Mouse (Mus musculus) ES-E14 (cell line): ENCODE results near the gene Tfrc.

ENCODE experiments used
- HCFC1 ChIP-seq: IDR thresholded peaks from 2 replicates; pipeline ENCODE4 v1.6.1; 2012; ENCODE audit warnings: low read length, inconsistent platforms, borderline replicate concordance; ENCODE audit not compliant: insufficient read depth
- MAFK ChIP-seq: IDR thresholded peaks from 2 replicates; pipeline ENCODE4 v1.6.1; 2014; ENCODE audit warnings: mild to moderate bottlenecking, low read depth, low read length, inconsistent platforms; ENCODE audit not compliant: insufficient read depth
- ZC3H11A ChIP-seq: IDR thresholded peaks from 2 replicates; pipeline ENCODE4 v1.6.1; 2012; ENCODE audit warnings: low read depth, mild to moderate bottlenecking, inconsistent platforms, low read length, borderline replicate concordance
- ZNF384 ChIP-seq: IDR thresholded peaks from 2 replicates; pipeline ENCODE4 v1.6.1; 2012; ENCODE audit warnings: low read depth, low read length, inconsistent platforms

GRCm38 (mm10) chr16:32655534-32655933, 46.8 kb downstream of the Tfrc start:
- TF ChIP-seq ZNF384 (no peak), ZC3H11A (no peak), MAFK (no peak), HCFC1 (no peak)
